Comparison of ENCODE assay signal across 13 mouse cellular contexts in genomic region chr13:64402504-64402949, GRCm38 (mm10). TPM values are rescaled to one million over a fixed set of nuclear protein-coding genes. Genes with fewer than 3 reads are reported as not detected.
A peak's percentile ranks its signal among the peaks of the same experiment; 100 is the strongest.
DNase-seq lines count a peak whose midpoint lies in the region; ATAC-seq lines count a peak whose summit lies in the region.
"Had no signal": no experiment of that assay in that cellular context is flagged by ENCODE, and none has a peak within 500 bp of the region (broad histone marks: within the 10 kb centered on the region; RNA-seq: fewer than 3 reads in every experiment).

No protein-coding gene starts in this region.

- no peaks in the 10 kb centered on the region for H3K9me3 ChIP-seq in heart, embryonic 15.5 days (replicated peaks)
- H3K9me3 ChIP-seq in heart, embryonic 10.5 days: no peaks in the 10 kb centered on the region
- no peaks in the 10 kb centered on the region for H3K9me3 ChIP-seq in liver, embryonic 16.5 days (replicated peaks; ENCODE audit: control insufficient read depth, low read length)
- H3K9me3 ChIP-seq: embryonic facial prominence, embryonic 15.5 days; hindbrain, embryonic 10.5 days had no signal

- intact Hi-C loops in left cerebral cortex, postnatal 4 days (cut with DNase I): no loop called here

- H3K9ac ChIP-seq in heart, embryonic 15.5 days: no peak overlapping the region
- 0 out of 2 replicates have a peak overlapping the region, but pooled peaks have one; percentile 29 for H3K9ac ChIP-seq in liver, embryonic 16.5 days (ENCODE audit: low read depth, low read length)
- H3K9ac ChIP-seq: embryonic facial prominence, embryonic 15.5 days had no signal

- H3K4me2 ChIP-seq in heart, embryonic 15.5 days: no peak overlapping the region
- H3K4me2 ChIP-seq in liver, embryonic 16.5 days (ENCODE audit: low read depth, low read length): peak overlapping the region; percentile 35
- H3K4me2 ChIP-seq: embryonic facial prominence, embryonic 15.5 days had no signal

- WGBS in heart, embryonic 15.5 days: 61% methylated on average over 10 of the region's 10 CpGs
- WGBS in heart, embryonic 10.5 days: 64% methylated on average over 10 of the region's 10 CpGs
- 27% methylated on average over 10 of the region's 10 CpGs for WGBS in liver, embryonic 16.5 days (ENCODE audit: insufficient replicate concordance)

- peak overlapping the region; percentile 50; the same call in 1 of the 2 replicates for H3K27ac ChIP-seq in heart, embryonic 15.5 days
- H3K27ac ChIP-seq in heart, embryonic 10.5 days: no peak overlapping the region
- H3K27ac ChIP-seq in liver, embryonic 16.5 days (ENCODE audit: low read length): peak overlapping the region; percentile 79
- H3K27ac ChIP-seq: hindbrain, embryonic 10.5 days had no signal

- no peaks in the 10 kb centered on the region for H3K27me3 ChIP-seq in heart, embryonic 15.5 days
- no peaks in the 10 kb centered on the region for H3K27me3 ChIP-seq in heart, embryonic 10.5 days (ENCODE audit: insufficient read depth, poor library complexity, severe bottlenecking)
- H3K27me3 ChIP-seq in liver, embryonic 16.5 days (ENCODE audit: control insufficient read depth, insufficient read depth, low read depth, low read length): no peaks in the 10 kb centered on the region
- H3K27me3 ChIP-seq: embryonic facial prominence, embryonic 15.5 days had no signal

- H3K36me3 ChIP-seq in heart, embryonic 15.5 days: no peaks in the 10 kb centered on the region
- H3K36me3 ChIP-seq in heart, embryonic 10.5 days: no peaks in the 10 kb centered on the region
- H3K36me3 ChIP-seq in liver, embryonic 16.5 days (ENCODE audit: control insufficient read depth, insufficient read depth): no peaks in the 10 kb centered on the region
- H3K36me3 ChIP-seq: embryonic facial prominence, embryonic 15.5 days; hindbrain, embryonic 10.5 days had no signal

- H3K4me3 ChIP-seq in heart, embryonic 15.5 days: no peak overlapping the region
- no peak overlapping the region for H3K4me3 ChIP-seq in heart, embryonic 10.5 days
- peak overlapping the region; percentile 10; the same call in 1 of the 2 replicates for H3K4me3 ChIP-seq in liver, embryonic 16.5 days (ENCODE audit: low read depth, low read length)
- H3K4me3 ChIP-seq: embryonic facial prominence, embryonic 15.5 days; hindbrain, embryonic 10.5 days had no signal

- H3K4me1 ChIP-seq in heart, embryonic 15.5 days (replicated peaks): peaks cover 14% of the 10 kb centered on the region
- H3K4me1 ChIP-seq in heart, embryonic 10.5 days: no peaks in the 10 kb centered on the region; the same call in 1 of the 2 replicates
- H3K4me1 ChIP-seq in liver, embryonic 16.5 days (ENCODE audit: control insufficient read depth, low read depth, low read length): peaks cover 13% of the 10 kb centered on the region

- no peak for DNase-seq in heart, embryonic 10.5 days (ENCODE audit: low spot score)
- peak; percentile 59 for DNase-seq in MEL-GATA-1-ER (ENCODE audit: extremely low read depth, low read depth)
- DNase-seq in thymus, postnatal 25 days: no peak
- DNase-seq in embryo, embryonic 10 days (ENCODE audit: low spot score): no peak
- no peak for DNase-seq in left cerebral cortex, postnatal 4 days
- DNase-seq: cerebellum, postnatal 25 days; right cerebral cortex, postnatal 25 days had no signal

- ATAC-seq in heart, embryonic 15.5 days (replicated peaks; ENCODE audit: insufficient number of reproducible peaks, insufficient read depth, low FRiP score, low read depth): no peak
- ATAC-seq in erythroblast, adult 5-6 weeks (replicated peaks; ENCODE audit: low FRiP score, poor library complexity, severe bottlenecking): peak; percentile 49; the same call in 1 of the 2 replicates
- peak; percentile 28; the same call in 1 of the 2 replicates for ATAC-seq in liver, embryonic 16.5 days (ENCODE audit: low read depth)
- ATAC-seq: intestine, postnatal 0 days had no signal

RNA-seq across cellular contexts. Expression of gene Cdk20, which starts 29.6 kb away (rescaled TPM):
- polyA plus RNA-seq in heart, embryonic 15.5 days (2015; fragmentation: Nextera tagmentation; extraction: Ambion mirVana): 6.0 and 10.5 TPM in 2 replicates
- 4.1 and 6.2 TPM in 2 replicates for polyA plus RNA-seq in heart, embryonic 10.5 days (2016; fragmentation: Nextera tagmentation; extraction: Ambion mirVana)
- 0.63 TPM in 1 of 2 replicates, not detected in the other for total RNA-seq in erythroblast, adult 5-6 weeks (2015; ENCODE audit: low replicate concordance)
- 0.51 TPM in 1 of 2 replicates, not detected in the other for total RNA-seq in erythroblast, adult 5-6 weeks (2017; ENCODE audit: low replicate concordance)
- polyA plus RNA-seq in liver, embryonic 16.5 days (2015; fragmentation: Nextera tagmentation; extraction: Ambion mirVana): 4.1 and 4.9 TPM in 2 replicates
- 10 to 100 TPM; 20.0 to 20.1 TPM for total RNA-seq in left cerebral cortex, postnatal 4 days (2021)

RNA-seq across cellular contexts. Expression of gene Ctsl, which starts 31.8 kb away (rescaled TPM):
- 246 and 363 TPM in 2 replicates for polyA plus RNA-seq in heart, embryonic 15.5 days (2015; fragmentation: Nextera tagmentation; extraction: Ambion mirVana)
- polyA plus RNA-seq in heart, embryonic 10.5 days (2016; fragmentation: Nextera tagmentation; extraction: Ambion mirVana): 240 and 241 TPM in 2 replicates
- total RNA-seq in erythroblast, adult 5-6 weeks (2015; ENCODE audit: low replicate concordance): 12.5 and 19.9 TPM in 2 replicates
- 4.5 and 17.6 TPM in 2 replicates for total RNA-seq in erythroblast, adult 5-6 weeks (2017; ENCODE audit: low replicate concordance)
- 242 and 244 TPM in 2 replicates for polyA plus RNA-seq in liver, embryonic 16.5 days (2015; fragmentation: Nextera tagmentation; extraction: Ambion mirVana)
- 100 to 1,000 TPM; 125 to 132 TPM for total RNA-seq in left cerebral cortex, postnatal 4 days (2021)
